Mouse (Mus musculus) right cerebral cortex, postnatal 14 days (tissue): ENCODE results near the gene Rhoc.
"Not testable (repeated sequence)": the region's sequence is repeated elsewhere in the genome, so short reads cannot be mapped to it uniquely, and the experiment has no call there.

Experiments used
- DNase-seq: peaks from one replicate; pipeline ENCODE4 v3.0.0; 2022

Rhoc gene

DNA sequence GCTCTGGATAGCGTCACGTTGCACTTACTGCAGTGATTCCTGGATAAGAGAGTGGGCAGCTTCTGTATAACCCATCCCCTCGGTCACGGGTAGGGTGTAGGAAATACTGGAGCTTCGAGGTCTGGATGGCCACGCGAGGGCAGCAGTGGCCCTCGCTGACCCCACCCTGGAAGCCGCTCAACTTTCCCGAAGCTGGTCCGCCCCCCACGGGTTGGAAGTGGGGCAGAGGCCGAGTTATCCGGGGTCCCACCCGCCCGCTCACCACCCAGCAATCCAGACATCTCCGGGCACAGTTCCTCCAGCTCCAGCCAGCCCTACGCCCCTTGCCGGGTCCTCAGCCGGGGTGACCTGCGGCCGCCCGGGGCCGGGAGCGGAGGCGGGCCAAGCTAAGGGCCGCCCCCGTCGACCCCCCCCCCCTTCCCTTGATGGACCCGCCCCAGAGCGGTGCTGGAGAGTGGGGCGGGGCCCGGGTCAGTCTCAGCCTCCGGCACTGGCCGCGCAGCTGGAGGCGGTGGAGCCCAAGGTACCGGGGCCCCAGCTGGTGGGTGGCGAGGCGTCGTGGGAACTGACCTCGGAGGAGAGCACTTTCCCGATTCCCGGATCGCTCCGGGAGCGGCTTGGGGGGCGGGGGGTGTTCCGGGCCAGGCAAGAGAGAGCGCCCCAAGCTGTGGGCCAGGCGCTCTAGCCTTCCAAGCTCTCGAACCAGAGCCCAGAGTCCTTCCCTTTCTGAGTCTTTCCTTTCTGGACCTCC is 561 bp downstream of the Rhoc start:
- peak; percentile 70 for DNase-seq

DNA sequence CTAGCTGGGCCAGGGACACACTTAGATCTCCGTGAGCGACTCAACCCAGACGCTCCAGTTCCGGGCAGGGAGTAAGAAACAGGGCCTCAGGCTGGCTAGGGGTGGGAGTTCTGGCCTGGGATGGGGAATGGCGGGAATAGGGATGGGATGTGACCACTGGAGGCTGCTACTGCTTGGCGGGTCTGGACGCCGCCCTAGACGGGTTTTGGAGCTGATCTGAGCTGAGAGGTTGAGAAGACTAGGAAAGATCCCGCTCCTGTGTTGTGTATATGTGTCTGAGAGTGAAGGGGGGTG is 1.1 kb downstream of the Rhoc start:
- DNase-seq, result no peak

GRCm38 (mm10) chr3:104789822-104790221 is 1.6 kb downstream of the Rhoc start:
- no peak for DNase-seq

- DNase-seq, result peak; percentile 59
Observed at GRCm38 (mm10) chr3:104790401-104790937, 2.3 kb downstream of the Rhoc start.

GRCm38 (mm10) chr3:104791017-104791416 is 2.8 kb downstream of the Rhoc start:
- DNase-seq, result no peak

GRCm38 (mm10) chr3:104791671-104792070 is 3.5 kb downstream of the Rhoc start:
- DNase-seq, result no peak

- DNase-seq, result no peak
Observed at GRCm38 (mm10) chr3:104792360-104793270, 4.4 kb downstream of the Rhoc start.

GRCm38 (mm10) chr3:104793871-104794828 is 6.0 kb downstream of the Rhoc start:
- DNase-seq, result peak; percentile 89

GRCm38 (mm10) chr3:104794953-104795470 is 6.8 kb downstream of the Rhoc start:
- no peak for DNase-seq

DNA sequence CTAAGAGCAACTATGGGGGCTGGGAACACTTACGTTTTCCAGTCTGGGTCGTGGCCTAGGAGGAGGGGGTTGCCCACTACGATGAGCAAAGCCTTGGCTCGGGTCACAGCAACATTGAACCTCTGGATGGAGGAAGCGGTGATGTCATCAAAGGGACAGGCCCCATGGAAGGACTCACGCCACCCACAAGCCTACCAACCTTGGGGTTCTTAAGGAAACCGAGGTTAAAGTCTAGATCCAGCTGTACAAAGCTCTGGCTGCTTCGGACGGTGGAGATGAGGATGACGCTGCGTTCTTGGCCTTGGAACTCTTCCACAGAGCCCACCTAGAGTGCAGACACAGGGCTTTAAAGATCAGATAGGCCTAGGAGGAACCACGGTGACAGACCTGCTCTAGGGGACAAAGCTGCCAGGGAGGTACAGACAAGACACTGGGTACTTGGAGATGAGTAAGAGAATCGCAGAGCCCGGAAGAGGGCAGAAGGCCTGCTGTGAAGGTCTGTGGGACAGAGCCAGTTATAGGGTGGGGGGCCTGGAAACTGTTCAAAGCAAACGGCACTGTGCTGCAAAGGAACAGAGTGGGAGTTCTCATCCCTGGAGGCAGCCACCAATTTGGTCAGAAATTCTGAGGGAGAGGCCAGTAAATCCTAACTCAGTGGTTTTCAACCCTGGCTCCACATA is 7.6 kb downstream of the Rhoc start:
- DNase-seq, result no peak

- no peak for DNase-seq
Observed at GRCm38 (mm10) chr3:104796430-104797082, 8.4 kb downstream of the Rhoc start.

- no peak for DNase-seq
Observed at GRCm38 (mm10) chr3:104800681-104801080, 12.5 kb downstream of the Rhoc start.

GRCm38 (mm10) chr3:104801481-104801880 is 13.3 kb downstream of the Rhoc start:
- no peak for DNase-seq

- no peak for DNase-seq
Observed at GRCm38 (mm10) chr3:104804312-104804711, 16.1 kb downstream of the Rhoc start.

GRCm38 (mm10) chr3:104805539-104805938 is 17.4 kb downstream of the Rhoc start:
- DNase-seq, result no peak

DNA sequence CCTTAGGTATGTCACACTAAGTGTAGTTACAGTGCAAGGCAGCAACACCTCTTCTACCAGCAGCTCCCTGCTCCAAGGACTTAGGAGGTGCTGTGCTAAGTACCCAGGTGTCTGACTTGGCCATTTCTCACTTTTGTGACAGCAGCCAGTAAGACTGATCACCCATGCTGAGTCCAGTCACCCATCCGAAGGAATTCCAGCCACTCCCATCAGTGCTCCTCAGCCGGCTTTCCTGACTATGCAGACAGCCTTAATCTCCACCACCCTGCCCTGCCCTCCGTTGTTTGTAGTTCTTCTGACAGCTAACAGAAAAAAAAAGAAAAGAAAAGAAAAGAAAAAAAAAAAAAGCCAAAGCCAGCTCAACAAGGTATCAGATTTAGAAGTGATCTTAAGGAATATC is 23.6 kb downstream of the Rhoc start:
- DNase-seq, result no peak

- no peak for DNase-seq
Observed at GRCm38 (mm10) chr3:104812254-104812653, 24.1 kb downstream of the Rhoc start.

DNA sequence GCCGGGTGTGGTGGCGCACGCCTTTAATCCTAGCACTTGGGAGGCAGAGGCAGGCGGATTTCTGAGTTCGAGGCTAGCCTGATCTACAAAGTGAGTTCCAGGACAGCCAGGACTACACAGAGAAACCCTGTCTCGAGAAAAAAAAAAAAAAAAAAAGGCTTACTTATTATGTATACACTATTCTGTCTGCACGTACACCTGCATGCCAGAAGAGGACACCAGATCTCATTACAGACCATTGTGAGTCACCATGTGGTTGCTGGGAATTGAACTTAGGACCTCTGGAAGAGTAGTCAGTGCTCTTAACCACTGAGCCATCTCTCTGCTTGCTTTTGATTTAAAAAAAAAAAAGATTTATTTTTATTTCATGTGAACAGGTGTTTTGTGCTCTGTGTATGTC is 25.1 kb downstream of the Rhoc start:
- not testable (repeated sequence) for DNase-seq

- no peak for DNase-seq
Observed at GRCm38 (mm10) chr3:104814746-104815145, 26.6 kb downstream of the Rhoc start.

DNA sequence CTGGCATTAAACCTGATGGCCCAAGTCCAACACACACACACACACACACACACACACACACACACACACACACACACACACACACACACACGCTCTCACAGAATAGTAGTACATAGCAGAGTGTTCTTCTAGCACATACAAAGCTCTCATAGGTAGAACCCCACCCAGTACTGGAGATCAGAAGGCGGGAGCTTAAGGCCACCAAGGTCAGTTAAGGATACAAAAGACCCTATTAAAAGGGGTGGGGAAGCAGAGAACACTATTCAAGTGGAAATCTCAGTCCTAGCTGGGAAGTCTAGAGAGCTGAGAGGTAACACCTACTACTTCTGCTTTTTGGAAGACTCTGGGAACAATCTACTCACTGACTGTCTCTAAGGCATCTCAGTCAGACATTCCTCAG is 27.2 kb downstream of the Rhoc start:
- DNase-seq, result no peak

GRCm38 (mm10) chr3:104816130-104816529 is 28.0 kb downstream of the Rhoc start:
- DNase-seq, result no peak
